Mouse (Mus musculus) thymus, adult 2 months (tissue): Measurements from ENCODE around the gene Spop. TPM values are rescaled to one million over a fixed set of nuclear protein-coding genes. Genes with fewer than 3 reads are reported as not detected.
"Not testable (repeated sequence)": the region's sequence is repeated elsewhere in the genome, so short reads cannot be mapped to it uniquely, and the experiment has no call there.

Experiments
- DNase-seq: peaks from one replicate; pipeline ENCODE4 v3.0.0; 2021
- H3K27ac ChIP-seq: fragments of 200-500 bp; 2 replicates; pipeline ENCODE4 v1.5.1; 2012; ENCODE audit warnings: low read length, control low read depth; ENCODE audit not compliant: control insufficient read depth, insufficient read depth
- H3K27me3 ChIP-seq: fragments of 200-500 bp; 2 replicates; pipeline ENCODE4 v1.6.1; 2012; ENCODE audit warnings: mild to moderate bottlenecking, low read length, moderate library complexity, mixed read lengths; ENCODE audit not compliant: control insufficient read depth, insufficient read depth
- H3K36me3 ChIP-seq: fragments of 200-500 bp; 2 replicates; pipeline ENCODE4 v1.6.1; 2012; ENCODE audit warnings: mild to moderate bottlenecking, low read length, moderate library complexity; ENCODE audit not compliant: control insufficient read depth, insufficient read depth
- H3K4me1 ChIP-seq: fragments of 200-500 bp; replicated peaks from 2 replicates; pipeline ENCODE4 v1.6.1; 2012; ENCODE audit warnings: low read length; ENCODE audit not compliant: control insufficient read depth, insufficient read depth
- H3K4me3 ChIP-seq: fragments of 200-500 bp; 2 replicates; pipeline ENCODE4 v1.5.1; 2012; ENCODE audit warnings: mild to moderate bottlenecking, low read length, control low read depth, moderate library complexity; ENCODE audit not compliant: control insufficient read depth, insufficient read depth
- CTCF ChIP-seq: fragments of 200-500 bp; IDR thresholded peaks from 2 replicates; pipeline ENCODE4 v1.5.1; 2012; ENCODE audit warnings: mild to moderate bottlenecking, control low read depth, low read length, moderate library complexity, borderline replicate concordance; ENCODE audit not compliant: control insufficient read depth, poor library complexity, insufficient read depth; ENCODE audit errors: extremely low read depth
- POLR2A ChIP-seq: fragments of 200-500 bp; IDR thresholded peaks from 2 replicates; pipeline ENCODE4 v1.6.1; 2012; ENCODE audit warnings: mild to moderate bottlenecking, low read length, control low read depth, moderate library complexity; ENCODE audit not compliant: control insufficient read depth, poor library complexity, insufficient read depth; ENCODE audit errors: extremely low read depth
- WGBS: fragments of 180-500 bp; shearing (Covaris S2); methylation state at CpG from one replicate; pipeline ENCODE4 v1.1.7; 2018; 5-methylcytosine and 5-hydroxymethylcytosine counted together
- polyA plus RNA-seq: library from polyadenylated mRNA; depleted of rRNA; stranded (reverse); fragments of >200 nt; gene quantifications from 2 replicates; pipeline ENCODE4 v1.2.3, GENCODE M21; 2012

Spop gene
- polyA plus RNA-seq, 1 experiment, result 47.9 TPM

DNA sequence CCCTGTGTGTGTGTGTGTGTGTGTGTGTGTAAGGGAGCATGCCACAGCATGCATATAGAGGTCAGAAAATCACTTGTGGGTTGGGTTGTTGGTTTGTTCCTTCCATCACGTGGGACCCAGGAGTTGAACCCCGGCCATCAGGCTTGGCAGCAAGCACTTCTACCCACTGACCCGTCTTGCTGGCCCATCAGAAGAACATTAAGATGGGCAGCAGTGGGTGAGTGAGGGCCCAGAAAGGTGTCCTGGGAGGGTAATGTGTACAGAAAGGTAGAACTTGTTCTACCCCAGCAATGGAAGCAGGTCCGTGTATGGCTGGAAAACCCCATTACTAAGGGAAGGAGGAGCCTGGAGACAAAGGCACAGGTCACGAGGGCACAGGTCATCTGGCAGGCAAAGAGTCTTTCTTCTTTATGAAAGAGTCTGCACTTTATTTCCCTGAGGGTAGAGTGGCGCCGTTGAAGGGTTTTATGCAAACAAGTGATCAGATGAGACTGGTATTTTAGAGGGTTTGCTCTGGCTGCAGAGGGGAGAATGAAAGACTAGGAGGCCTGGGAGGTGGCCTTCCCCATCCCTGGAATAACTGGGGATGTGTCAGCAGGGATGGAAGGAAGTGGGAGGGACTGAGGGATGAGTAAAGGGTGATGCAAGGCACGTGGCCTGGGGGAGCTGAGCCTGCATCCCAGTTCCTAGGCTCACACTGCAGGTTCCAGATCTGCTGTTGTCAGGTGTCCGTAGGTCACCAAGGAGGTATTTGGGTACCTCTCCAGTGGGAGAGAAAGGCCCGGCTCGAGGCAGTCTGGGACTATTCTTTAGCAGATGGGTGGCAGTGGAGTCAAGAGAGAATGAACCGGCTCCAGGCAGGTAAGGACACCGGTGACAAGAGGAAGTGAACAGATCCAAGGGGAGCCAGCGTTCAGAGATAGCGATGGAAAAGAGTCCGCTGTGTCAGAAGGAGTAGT lies 10.2 kb upstream of the Spop start:
- no peak for TF ChIP-seq POLR2A
- TF ChIP-seq CTCF, result no peak
- H3K4me1 ChIP-seq, result no peaks in the 10 kb centered on the region
- no peak for DNase-seq
- H3K36me3 ChIP-seq, result no peaks in the 10 kb centered on the region
- H3K4me3 ChIP-seq, result no peak overlapping the region
- no peaks in the 10 kb centered on the region for H3K27me3 ChIP-seq
- WGBS, result 92% methylated on average over 16 of the region's 16 CpGs
- no peak overlapping the region for H3K27ac ChIP-seq

DNA sequence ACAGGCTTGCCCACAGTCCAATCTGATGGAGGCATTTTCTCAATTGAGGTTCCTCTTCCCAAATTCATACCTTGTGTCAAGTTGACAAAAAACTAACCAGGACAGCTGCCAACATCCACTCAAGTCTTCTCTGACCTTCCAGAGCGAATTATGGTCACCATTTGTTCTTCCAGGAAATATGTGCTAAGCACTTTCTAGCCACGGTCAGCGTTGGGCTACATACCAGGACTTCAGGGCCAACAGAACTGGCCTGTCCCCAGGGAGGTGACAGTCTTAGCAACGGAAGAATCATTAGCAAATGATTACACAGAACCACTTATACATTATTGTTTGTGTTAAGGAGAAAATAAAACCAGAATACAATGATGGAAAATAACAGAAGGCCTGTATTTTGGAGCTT lies 8.1 kb upstream of the Spop start:
- H3K36me3 ChIP-seq, result no peaks in the 10 kb centered on the region
- H3K27me3 ChIP-seq, result no peaks in the 10 kb centered on the region
- no peaks in the 10 kb centered on the region for H3K4me1 ChIP-seq
- no peak overlapping the region for H3K27ac ChIP-seq
- 85% methylated on average over 4 of the region's 4 CpGs for WGBS
- DNase-seq, result no peak
- TF ChIP-seq CTCF (no peak), POLR2A (no peak)
- H3K4me3 ChIP-seq, result no peak overlapping the region

DNA sequence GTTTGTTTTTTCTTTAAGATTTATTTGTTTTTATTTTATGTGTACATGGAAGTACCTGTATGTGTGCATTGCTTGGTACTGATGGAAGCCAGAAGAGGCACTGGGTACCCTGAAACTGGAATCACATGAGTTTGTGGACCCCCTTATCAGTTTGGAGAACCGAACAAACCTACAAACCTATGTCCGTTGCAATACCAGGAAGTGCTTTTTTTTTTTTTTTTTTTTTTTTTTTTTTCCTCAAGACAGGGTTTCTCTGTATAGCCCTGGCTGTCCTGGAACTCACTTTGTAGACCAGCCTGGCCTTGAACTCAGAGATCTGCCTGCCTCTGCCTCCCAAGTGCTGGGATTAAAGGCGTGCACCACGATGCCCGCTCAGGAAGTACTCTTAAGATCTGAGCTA lies 7.5 kb upstream of the Spop start:
- H3K27me3 ChIP-seq, H3K27ac ChIP-seq, H3K4me1 ChIP-seq, DNase-seq, H3K4me3 ChIP-seq, H3K36me3 ChIP-seq: not testable (repeated sequence)
- 88% methylated on average over 5 of the region's 5 CpGs for WGBS

DNA sequence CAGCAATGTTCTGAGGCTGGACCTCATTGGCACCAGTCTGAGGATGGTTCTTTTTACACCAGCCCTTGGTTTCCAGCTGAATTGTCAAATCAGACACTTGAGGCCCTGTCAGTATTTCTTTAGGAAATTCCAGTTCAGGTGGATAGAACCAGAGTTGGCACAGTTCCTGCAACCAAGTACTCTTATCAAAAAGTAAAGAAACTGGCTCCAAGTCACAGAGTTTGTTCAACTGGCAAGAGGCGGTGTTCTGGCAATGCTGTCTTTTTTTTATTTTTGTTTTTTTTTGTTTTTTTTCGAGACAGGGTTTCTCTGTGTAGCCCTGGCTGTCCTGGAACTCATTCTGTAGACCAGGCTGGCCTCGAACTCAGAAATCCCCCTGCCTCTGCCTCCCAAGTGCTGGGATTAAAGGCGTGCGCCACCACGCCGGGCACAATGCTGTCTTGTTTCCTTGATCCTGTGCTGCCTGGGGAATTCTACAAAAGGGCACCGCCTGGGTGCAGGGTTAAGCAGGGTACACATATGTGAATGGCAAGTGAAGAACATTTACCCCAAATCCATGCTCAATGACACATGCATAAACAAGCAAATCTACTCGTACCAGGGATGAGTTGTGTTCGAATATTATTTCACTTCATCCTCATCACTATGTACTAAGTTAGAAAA lies 4.3 kb upstream of the Spop start:
- no peak for TF ChIP-seq CTCF
- no peaks in the 10 kb centered on the region for H3K4me1 ChIP-seq

DNA sequence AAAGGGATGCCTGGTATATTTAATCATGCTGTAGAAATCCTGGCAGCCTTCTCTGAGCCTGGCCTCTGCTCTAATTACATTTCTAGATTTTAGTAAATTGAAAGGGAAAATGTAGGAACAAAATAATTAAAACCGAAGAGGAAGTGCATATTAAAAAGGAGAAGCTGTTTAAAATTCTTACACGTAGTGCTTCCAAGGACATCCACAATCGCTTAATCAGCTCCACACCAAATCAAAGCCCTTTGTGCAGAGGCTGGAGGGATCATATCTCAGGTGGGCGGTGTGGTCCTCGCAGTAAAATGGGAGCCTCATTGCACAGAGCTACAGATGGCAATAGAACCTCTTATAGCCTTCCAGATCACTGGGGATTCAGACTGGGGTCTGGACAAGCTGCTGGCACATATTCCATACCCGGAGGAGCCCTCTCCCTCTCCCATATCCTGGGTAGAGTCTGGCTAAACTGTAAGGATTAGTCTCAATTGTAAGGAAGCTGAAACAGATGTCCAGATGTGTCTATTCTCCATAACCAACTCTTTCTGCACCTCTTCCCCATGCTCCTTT lies 2.3 kb upstream of the Spop start:
- no peak for DNase-seq
- WGBS, result 48% methylated on average over 6 of the region's 6 CpGs

More for the DNA sequence above, 4.3 kb upstream of the Spop start:
- no peak for DNase-seq
- no peaks in the 10 kb centered on the region for H3K36me3 ChIP-seq
- H3K27me3 ChIP-seq, result no peaks in the 10 kb centered on the region
- H3K4me3 ChIP-seq, result no peak overlapping the region
- 92% methylated on average over 10 of the region's 10 CpGs for WGBS
- H3K27ac ChIP-seq, result no peak overlapping the region

DNA sequence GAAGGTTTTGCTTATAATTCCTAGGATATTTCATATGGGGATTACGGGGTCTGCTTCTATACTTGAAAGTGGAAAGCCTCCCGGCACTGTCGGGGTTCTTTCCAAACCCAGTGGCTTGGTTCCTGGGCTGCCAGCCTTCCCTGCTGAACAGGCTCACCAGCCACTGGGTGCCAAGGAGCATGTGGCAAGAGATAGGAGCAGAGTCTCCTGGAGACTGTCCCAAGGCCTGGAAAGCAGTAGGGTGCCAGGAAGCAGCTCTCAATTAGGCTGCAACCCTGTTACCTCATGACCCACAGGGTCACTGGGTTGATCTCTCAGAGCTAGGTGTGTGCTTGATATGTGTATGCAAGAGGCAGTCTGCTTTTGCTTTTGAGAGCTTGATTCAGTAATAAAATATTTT lies 1.3 kb upstream of the Spop start:
- TF ChIP-seq POLR2A, result no peak
- no peak for TF ChIP-seq CTCF
- H3K27ac ChIP-seq, result no peak overlapping the region
- 96% methylated on average over 3 of the region's 3 CpGs for WGBS
- no peaks in the 10 kb centered on the region for H3K36me3 ChIP-seq
- H3K27me3 ChIP-seq, result no peaks in the 10 kb centered on the region
- peaks cover 2% of the 10 kb centered on the region; the same call in 1 of the 2 replicates for H3K4me1 ChIP-seq
- H3K4me3 ChIP-seq, result no peak overlapping the region
- no peak for DNase-seq

More for the DNA sequence above, 2.3 kb upstream of the Spop start:
- Histone ChIP-seq H3K36me3 (no peaks in the 10 kb centered on the region), H3K27me3 (no peaks in the 10 kb centered on the region), H3K4me3 (no peak overlapping the region), H3K27ac (no peak overlapping the region), H3K4me1 (peaks cover 2% of the 10 kb centered on the region; the same call in 1 of the 2 replicates)
- TF ChIP-seq CTCF, result no peak
- TF ChIP-seq POLR2A, result no peak
